Mouse (Mus musculus) embryonic facial prominence, embryonic 13.5 days (tissue): ENCODE results near the gene Enkd1. TPM values are rescaled to one million over a fixed set of nuclear protein-coding genes. Genes with fewer than 3 reads are reported as not detected.
A peak's percentile ranks its signal among the peaks of the same experiment; 100 is the strongest.

ENCODE experiments used
- ATAC-seq: fragments of 200-750 bp; cut with Nextera tagmentation; 2 replicates; pipeline ENCODE4 v1.8.0; 2017; ENCODE audit warnings: low read depth; ENCODE audit not compliant: insufficient number of reproducible peaks, insufficient read depth, low FRiP score, low TSS enrichment
- H3K27ac ChIP-seq: fragments of 300-500 bp; sonication (generic); 2 replicates; pipeline ENCODE4 v1.5.1; 2015; ENCODE audit warnings: moderate library complexity, mild to moderate bottlenecking, inconsistent platforms
- H3K27me3 ChIP-seq: fragments of 300-500 bp; sonication (generic); 2 replicates; pipeline ENCODE4 v1.6.1; 2015; ENCODE audit warnings: mild to moderate bottlenecking, inconsistent platforms
- H3K36me3 ChIP-seq: fragments of 300-500 bp; sonication (generic); 2 replicates; pipeline ENCODE4 v1.6.1; 2015; ENCODE audit warnings: mild to moderate bottlenecking, inconsistent platforms
- H3K4me1 ChIP-seq: fragments of 300-500 bp; sonication (generic); 2 replicates; pipeline ENCODE4 v1.6.1; 2015; ENCODE audit warnings: inconsistent platforms
- H3K4me2 ChIP-seq: fragments of 300-500 bp; sonication (generic); 2 replicates; pipeline ENCODE4 v1.6.1; 2015; ENCODE audit warnings: moderate library complexity, mild to moderate bottlenecking, inconsistent platforms
- H3K4me3 ChIP-seq: fragments of 300-500 bp; sonication (generic); 2 replicates; pipeline ENCODE4 v1.5.1; 2015; ENCODE audit warnings: mild to moderate bottlenecking, inconsistent platforms
- H3K9ac ChIP-seq: fragments of 300-500 bp; sonication (generic); 2 replicates; pipeline ENCODE4 v1.6.1; 2015; ENCODE audit warnings: mild to moderate bottlenecking, inconsistent platforms
- H3K9me3 ChIP-seq: fragments of 300-500 bp; sonication (generic); 2 replicates; pipeline ENCODE4 v1.6.1; 2016; ENCODE audit warnings: inconsistent platforms
- WGBS: fragments of 180-500 bp; shearing (Covaris S2); methylation state at CpG from one replicate; pipeline ENCODE4 v1.1.7; 2015; ENCODE audit warnings: mixed read lengths; 5-methylcytosine and 5-hydroxymethylcytosine counted together
- polyA plus RNA-seq: library from polyadenylated mRNA; unstranded; fragments of >200 nt; fragmentation: Nextera tagmentation; extraction: Ambion mirVana; gene quantifications from 2 replicates; pipeline ENCODE4 v1.2.1, GENCODE M21; 2015

Enkd1 gene
- 28.6 and 34.5 TPM in 2 replicates for polyA plus RNA-seq

- peak within 1 kb of the TSS; percentile 62 for H3K4me3 ChIP-seq
- H3K27me3 ChIP-seq: no peaks in the 10 kb centered on the region
- H3K4me1 ChIP-seq: peaks cover 14% of the 10 kb centered on the region
- peak within 1 kb of the TSS; percentile 28; the same call in 1 of the 2 replicates for H3K27ac ChIP-seq
- peak within 1 kb of the TSS; percentile 92 for H3K4me2 ChIP-seq
- peaks cover 19% of the 10 kb centered on the region for H3K36me3 ChIP-seq
- no peaks in the 10 kb centered on the region for H3K9me3 ChIP-seq
- ATAC-seq: peak; percentile 65
- H3K9ac ChIP-seq: peak within 1 kb of the TSS; percentile 79
- under 1% methylated on average over 55 of the region's 55 CpGs for WGBS
These were observed at the start of gene Enkd1, which contains the start of gene 4933405L10Rik for GRCm38 (mm10) chr8:105707498-105708403. Gene Enkd1, minus strand, starts transcription at chr8:105708210. Gene 4933405L10Rik, plus strand, starts transcription at chr8:105707655.

GRCm38 (mm10) chr8:105754688-105755087, 46.7 kb upstream of the Enkd1 start:
- no peaks in the 10 kb centered on the region for H3K9me3 ChIP-seq
- 0 out of 2 replicates have a peak, but pooled peaks cover 2% of the 10 kb centered on the region for H3K36me3 ChIP-seq
- ATAC-seq: no peak
- no peak overlapping the region for H3K27ac ChIP-seq
- no peak overlapping the region for H3K4me2 ChIP-seq
- H3K4me3 ChIP-seq: no peak overlapping the region
- WGBS: 86% methylated on average over 2 of the region's 2 CpGs
- no peak overlapping the region for H3K9ac ChIP-seq
- H3K27me3 ChIP-seq: no peaks in the 10 kb centered on the region
- peaks cover 36% of the 10 kb centered on the region for H3K4me1 ChIP-seq

GRCm38 (mm10) chr8:105753916-105754315, 45.9 kb upstream of the Enkd1 start:
- Histone ChIP-seq H3K27ac (no peak overlapping the region), H3K36me3 (0 out of 2 replicates have a peak, but pooled peaks cover 2% of the 10 kb centered on the region), H3K4me3 (no peak overlapping the region), H3K4me1 (peaks cover 34% of the 10 kb centered on the region), H3K9ac (no peak overlapping the region), H3K27me3 (no peaks in the 10 kb centered on the region), H3K9me3 (no peaks in the 10 kb centered on the region), H3K4me2 (no peak overlapping the region)
- no peak for ATAC-seq
- WGBS: 50% methylated on average over 2 of the region's 2 CpGs

GRCm38 (mm10) chr8:105750606-105751005, 42.6 kb upstream of the Enkd1 start:
- peak overlapping the region; percentile 72 for H3K27ac ChIP-seq
- H3K4me1 ChIP-seq: peaks cover 32% of the 10 kb centered on the region
- no peaks in the 10 kb centered on the region for H3K27me3 ChIP-seq
- peak overlapping the region; percentile 41 for H3K4me2 ChIP-seq
- no peak for ATAC-seq
- 0 out of 2 replicates have a peak, but pooled peaks cover 7% of the 10 kb centered on the region for H3K36me3 ChIP-seq
- H3K9ac ChIP-seq: peak overlapping the region; percentile 22; the same call in 1 of the 2 replicates
- 9% methylated on average over 11 of the region's 11 CpGs for WGBS
- H3K9me3 ChIP-seq: no peaks in the 10 kb centered on the region
- H3K4me3 ChIP-seq: 0 out of 2 replicates have a peak overlapping the region, but pooled peaks have one; percentile 12

GRCm38 (mm10) chr8:105743301-105743700, 35.3 kb upstream of the Enkd1 start:
- no peak overlapping the region for H3K9ac ChIP-seq
- H3K4me2 ChIP-seq: no peak overlapping the region
- no peak overlapping the region for H3K27ac ChIP-seq
- no peak overlapping the region for H3K4me3 ChIP-seq
- H3K27me3 ChIP-seq: no peaks in the 10 kb centered on the region
- peaks cover 7% of the 10 kb centered on the region for H3K4me1 ChIP-seq
- no peak for ATAC-seq
- peaks cover 7% of the 10 kb centered on the region; the same call in 1 of the 2 replicates for H3K36me3 ChIP-seq
- 85% methylated on average over 4 of the region's 4 CpGs for WGBS
- H3K9me3 ChIP-seq: no peaks in the 10 kb centered on the region

- no peak overlapping the region for H3K4me2 ChIP-seq
- H3K27ac ChIP-seq: no peak overlapping the region
- no peaks in the 10 kb centered on the region for H3K4me1 ChIP-seq
- H3K27me3 ChIP-seq: no peaks in the 10 kb centered on the region
- 91% methylated on average over 5 of the region's 5 CpGs for WGBS
- no peaks in the 10 kb centered on the region for H3K9me3 ChIP-seq
- no peak for ATAC-seq
- H3K36me3 ChIP-seq: peaks cover 6% of the 10 kb centered on the region; the same call in 1 of the 2 replicates
- H3K9ac ChIP-seq: no peak overlapping the region
- no peak overlapping the region for H3K4me3 ChIP-seq
These were observed 31.2 kb upstream of the Enkd1 start for GRCm38 (mm10) chr8:105739216-105739615.

GRCm38 (mm10) chr8:105732186-105732585, 24.2 kb upstream of the Enkd1 start:
- no peaks in the 10 kb centered on the region for H3K9me3 ChIP-seq
- no peak for ATAC-seq
- WGBS: 93% methylated on average over 5 of the region's 5 CpGs

GRCm38 (mm10) chr8:105727397-105728124, 19.6 kb upstream of the Enkd1 start:
- peaks cover 37% of the 10 kb centered on the region for H3K36me3 ChIP-seq
- WGBS: 85% methylated on average over 18 of the region's 18 CpGs
- H3K27ac ChIP-seq: peak overlapping the region; percentile 8; the same call in 1 of the 2 replicates
- H3K4me2 ChIP-seq: no peak overlapping the region
- H3K9ac ChIP-seq: no peak overlapping the region
- H3K9me3 ChIP-seq: no peaks in the 10 kb centered on the region
- H3K27me3 ChIP-seq: no peaks in the 10 kb centered on the region
- no peaks in the 10 kb centered on the region for H3K4me1 ChIP-seq
- H3K4me3 ChIP-seq: no peak overlapping the region
- ATAC-seq: no peak

More at GRCm38 (mm10) chr8:105732186-105732585, 24.2 kb upstream of the Enkd1 start:
- no peak overlapping the region for H3K4me3 ChIP-seq
- H3K4me1 ChIP-seq: no peaks in the 10 kb centered on the region
- H3K27ac ChIP-seq: no peak overlapping the region
- H3K9ac ChIP-seq: no peak overlapping the region
- H3K36me3 ChIP-seq: peaks cover 13% of the 10 kb centered on the region
- no peaks in the 10 kb centered on the region for H3K27me3 ChIP-seq
- H3K4me2 ChIP-seq: no peak overlapping the region

- WGBS: 79% methylated on average over 5 of the region's 5 CpGs
- Histone ChIP-seq H3K4me2 (no peak overlapping the region), H3K27me3 (no peaks in the 10 kb centered on the region), H3K9ac (no peak overlapping the region), H3K36me3 (peaks cover 43% of the 10 kb centered on the region), H3K9me3 (no peaks in the 10 kb centered on the region), H3K27ac (no peak overlapping the region), H3K4me3 (no peak overlapping the region), H3K4me1 (no peaks in the 10 kb centered on the region)
- ATAC-seq: no peak
These were observed 17.7 kb upstream of the Enkd1 start for GRCm38 (mm10) chr8:105725726-105726125.

GRCm38 (mm10) chr8:105722861-105723260, 14.9 kb upstream of the Enkd1 start:
- H3K9me3 ChIP-seq: no peaks in the 10 kb centered on the region
- no peak overlapping the region for H3K4me2 ChIP-seq
- 94% methylated on average over 9 of the region's 9 CpGs for WGBS
- H3K36me3 ChIP-seq: peaks cover 37% of the 10 kb centered on the region
- H3K9ac ChIP-seq: no peak overlapping the region
- no peaks in the 10 kb centered on the region for H3K4me1 ChIP-seq
- no peak overlapping the region for H3K27ac ChIP-seq
- H3K4me3 ChIP-seq: no peak overlapping the region
- H3K27me3 ChIP-seq: no peaks in the 10 kb centered on the region
- no peak for ATAC-seq

GRCm38 (mm10) chr8:105719637-105720036, 11.6 kb upstream of the Enkd1 start:
- H3K4me1 ChIP-seq: no peaks in the 10 kb centered on the region
- H3K4me2 ChIP-seq: no peak overlapping the region
- H3K36me3 ChIP-seq: peaks cover 32% of the 10 kb centered on the region
- no peak for ATAC-seq
- no peak overlapping the region for H3K9ac ChIP-seq
- H3K9me3 ChIP-seq: no peaks in the 10 kb centered on the region
- no peaks in the 10 kb centered on the region for H3K27me3 ChIP-seq
- no peak overlapping the region for H3K4me3 ChIP-seq
- H3K27ac ChIP-seq: no peak overlapping the region
- WGBS: 90% methylated on average over 4 of the region's 4 CpGs
